Mouse (Mus musculus) heart, postnatal 25 days (tissue): ENCODE measurements at regions not wholly inside any gene's neighbourhood (a gene's known extent, or its start where the extent isn't known, plus 50 kb on each side); places are given as distances from the start of the nearest gene placed in this dataset.

ENCODE experiments used
- DNase-seq: peaks from one replicate; pipeline ENCODE4 v3.0.0; 2022; ENCODE audit warnings: low spot score
- intact Hi-C: fragments of 180-260 bp; cut with DNase I; formaldehyde crosslinking; loops from one replicate; pipeline ENCODE4 v1.15.1; 2025

DNA sequence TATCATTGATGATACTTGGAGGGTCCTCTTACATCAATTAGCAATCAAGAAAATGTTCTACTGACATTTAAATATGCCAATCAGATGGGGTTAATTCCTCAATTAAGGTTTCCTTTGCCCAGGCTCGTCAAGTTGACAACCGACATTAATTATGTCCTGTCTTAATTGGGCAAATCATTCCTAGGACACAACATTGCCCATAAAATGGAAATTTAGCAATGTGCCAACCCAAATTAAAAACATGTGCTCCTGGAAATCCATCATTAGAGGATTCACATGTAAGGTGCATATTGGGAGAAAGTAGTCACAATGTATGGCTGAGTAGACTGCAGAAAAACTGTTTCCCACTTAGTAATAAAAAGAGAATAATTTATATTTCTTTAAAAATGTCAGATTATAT is 483.6 kb upstream of the B430305J03Rik start:
- DNase-seq: no peak
- intact Hi-C loops: no loop called here

GRCm38 (mm10) chr3:61846703-61847102 is 481.0 kb upstream of the B430305J03Rik start:
- DNase-seq: no peak
- intact Hi-C loops: no loop called here

DNA sequence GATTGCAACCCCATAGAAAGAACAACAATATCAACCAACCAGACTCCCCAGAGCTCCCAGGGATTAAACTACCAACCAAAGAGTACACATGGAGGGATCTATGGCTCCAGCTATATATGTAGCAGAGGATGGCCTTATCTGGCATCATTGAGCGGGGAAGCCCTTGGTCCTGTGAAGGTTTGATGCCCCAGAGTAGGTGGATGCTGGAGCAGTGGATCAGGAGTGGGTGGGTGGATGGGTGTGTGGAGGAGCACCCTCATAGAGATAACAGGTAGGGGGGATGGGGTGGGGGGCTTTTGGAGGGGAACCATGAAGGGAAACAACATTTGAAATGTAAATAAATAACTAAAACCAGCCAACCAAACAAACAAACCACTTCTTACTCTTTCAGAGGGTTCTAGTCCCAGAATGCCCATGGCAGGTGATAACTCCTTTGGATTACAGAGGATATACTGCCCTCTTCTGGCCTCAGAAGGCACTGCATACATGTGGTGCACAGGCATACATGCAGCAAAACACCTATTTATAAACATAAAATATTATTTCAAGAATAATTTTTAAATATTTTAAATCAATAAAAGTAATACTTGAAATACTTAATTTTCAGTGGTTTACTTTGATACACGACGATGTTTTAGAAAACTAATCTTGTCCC is 473.7 kb upstream of the B430305J03Rik start:
- no peak for DNase-seq

DNA sequence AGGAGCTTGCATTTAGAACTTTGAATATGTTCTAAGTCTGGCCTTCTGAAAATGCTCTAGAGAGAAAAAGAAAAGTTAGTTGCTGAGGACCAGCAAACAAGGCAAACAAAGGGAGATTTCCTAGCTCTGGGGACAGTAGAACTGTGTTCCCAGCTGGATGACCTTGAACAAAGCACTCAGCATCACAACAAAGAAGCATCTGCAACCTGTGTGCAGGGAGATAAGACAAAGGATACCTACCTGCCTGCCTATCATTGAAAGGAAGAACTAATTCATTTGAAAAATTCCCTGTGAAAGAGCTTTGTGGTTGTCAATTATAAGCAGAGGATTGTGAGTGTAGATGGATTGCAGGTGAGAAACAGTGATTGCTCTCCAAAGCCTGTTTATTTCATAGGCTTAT is 451.1 kb upstream of the B430305J03Rik start:
- DNase-seq: no peak
- intact Hi-C loops: no loop called here

More for the DNA sequence above, 473.7 kb upstream of the B430305J03Rik start:
- intact Hi-C loops: loop anchor here (5.0 kb wide), 1 partner anchor 597 kb away; no protein-coding TSS in a partner anchor

DNA sequence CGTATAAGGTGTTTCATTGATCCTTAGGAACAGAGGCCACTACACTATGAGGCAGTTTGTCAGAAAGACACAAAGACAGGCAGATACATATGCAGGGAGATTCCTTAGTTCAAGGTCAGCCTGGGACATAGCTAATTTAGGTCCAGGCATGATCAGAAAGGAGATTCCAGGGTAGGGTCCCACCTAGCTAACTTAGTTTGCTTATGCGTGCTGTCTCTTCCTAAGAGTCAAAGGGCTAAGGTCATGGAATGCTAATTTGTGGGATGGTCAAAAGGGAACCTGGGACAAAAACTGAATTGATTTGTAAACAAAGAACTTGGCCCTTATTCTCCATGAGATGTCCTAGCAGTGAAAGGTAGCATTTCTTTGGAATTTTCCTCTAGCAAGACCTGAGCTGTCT is 430.3 kb upstream of the B430305J03Rik start:
- intact Hi-C loops: no loop called here

DNA sequence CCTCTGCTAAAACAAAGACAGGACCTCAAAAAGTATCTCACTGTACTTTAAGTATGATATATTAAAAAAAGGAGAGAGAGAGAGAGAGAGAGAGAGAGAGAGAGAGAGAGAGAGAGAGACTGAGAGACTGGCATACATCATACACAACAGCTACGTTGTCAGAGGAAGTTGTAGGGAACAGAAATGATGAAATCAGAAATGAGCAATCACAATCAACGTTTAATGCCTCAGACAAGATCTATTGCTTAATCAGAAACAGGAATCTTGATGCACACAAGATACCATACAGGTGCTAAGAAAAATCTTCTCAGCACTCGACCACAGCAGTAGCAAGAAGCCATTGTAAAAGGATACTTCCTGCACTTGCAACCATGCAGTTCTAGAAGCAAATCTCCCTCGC is 424.9 kb upstream of the B430305J03Rik start:
- intact Hi-C loops: no loop called here
- no peak for DNase-seq

More for the DNA sequence above, 430.3 kb upstream of the B430305J03Rik start:
- no peak for DNase-seq
